Mouse (Mus musculus) layer of hippocampus, postnatal 10 days (tissue): ENCODE data around the gene Lrguk. TPM values are rescaled to one million over a fixed set of nuclear protein-coding genes. Genes with fewer than 3 reads are reported as not detected.

Experiments
- DNase-seq, 2 experiments: peaks; one replicate each; pipeline ENCODE4 v3.0.0; 2021; ENCODE audit warnings: low spot score in 2 of 2
- total RNA-seq, 2 experiments: library from RNA; stranded (reverse); gene quantifications; 2 replicates each; pipeline ENCODE4 v1.2.3; 2021

Lrguk gene
- total RNA-seq, 2 experiments from 2014 or later: 2.2 to 3.2 TPM

GRCm38 (mm10) chr6:34142931-34143330 is 113.7 kb downstream of the Lrguk start:
- DNase-seq: no peak

- no peak for DNase-seq
Observed at GRCm38 (mm10) chr6:34146042-34146441, 116.8 kb downstream of the Lrguk start.

- no peak for DNase-seq
Observed at GRCm38 (mm10) chr6:34148021-34148420, 118.8 kb downstream of the Lrguk start.

GRCm38 (mm10) chr6:34148639-34149038 is 119.4 kb downstream of the Lrguk start:
- DNase-seq: no peak

- no peak for DNase-seq
Observed at GRCm38 (mm10) chr6:34149066-34149465, 119.8 kb downstream of the Lrguk start.

GRCm38 (mm10) chr6:34149821-34150220 is 120.6 kb downstream of the Lrguk start:
- no peak for DNase-seq

GRCm38 (mm10) chr6:34153069-34154052 is 124.1 kb downstream of the Lrguk start:
- DNase-seq: no peak

GRCm38 (mm10) chr6:34154202-34154601 is 125.0 kb downstream of the Lrguk start:
- DNase-seq: no peak

- DNase-seq: no peak
Observed at GRCm38 (mm10) chr6:34155137-34155804, 126.0 kb downstream of the Lrguk start.

GRCm38 (mm10) chr6:34156057-34156456 is 126.8 kb downstream of the Lrguk start:
- no peak for DNase-seq

- DNase-seq: no peak
Observed at GRCm38 (mm10) chr6:34156841-34157748, 127.8 kb downstream of the Lrguk start.

- DNase-seq: no peak
Observed at GRCm38 (mm10) chr6:34159998-34160815, 131.0 kb downstream of the Lrguk start.

- DNase-seq: no peak
Observed at GRCm38 (mm10) chr6:34160816-34161310, 131.6 kb downstream of the Lrguk start.

GRCm38 (mm10) chr6:34161511-34161910 is 132.3 kb downstream of the Lrguk start:
- DNase-seq: no peak

GRCm38 (mm10) chr6:34162607-34163006 is 133.4 kb downstream of the Lrguk start:
- no peak for DNase-seq

- no peak for DNase-seq
Observed at GRCm38 (mm10) chr6:34163014-34163413, 133.8 kb downstream of the Lrguk start.

GRCm38 (mm10) chr6:34168834-34169233 is 139.6 kb downstream of the Lrguk start:
- no peak for DNase-seq

- no peak for DNase-seq
Observed at GRCm38 (mm10) chr6:34170844-34171494, 141.7 kb downstream of the Lrguk start.

GRCm38 (mm10) chr6:34171748-34172457 is 142.7 kb downstream of the Lrguk start:
- no peak for DNase-seq
